Mouse (Mus musculus): ENCODE measurements around the gene Idi2.
"Not testable (repeated sequence)": the region's sequence is repeated elsewhere in the genome, so short reads cannot be mapped to it uniquely, and the experiment has no call there.

Idi2 gene

GRCm38 (mm10) chr13:8952563-8952962 lies at the start of gene Idi2:
TSS of gene Idi2 (plus strand) at chr13:8952863.
- not testable (repeated sequence) for DNase-seq

DNA sequence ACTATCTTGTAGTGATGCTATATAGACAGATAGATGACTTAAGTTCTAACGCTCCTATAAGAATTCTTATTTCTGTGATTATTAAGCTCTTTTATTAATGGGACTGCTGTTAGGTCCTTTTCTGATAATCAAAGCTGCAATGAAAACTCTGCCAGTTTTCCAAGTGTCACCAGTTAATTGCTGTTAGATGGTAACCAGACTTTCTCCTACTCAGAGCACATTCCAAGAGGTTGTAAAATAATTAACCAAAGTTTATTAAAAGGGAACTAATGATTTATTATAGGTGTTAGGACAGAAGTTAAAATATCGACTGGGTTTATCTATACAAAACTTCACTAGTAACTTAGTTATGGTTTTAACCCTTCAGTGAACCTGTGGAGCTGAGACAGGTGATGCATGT lies 46.7 kb upstream of the Idi2 start:
- not testable (repeated sequence) for DNase-seq

- DNase-seq: not testable (repeated sequence)
Measured at GRCm38 (mm10) chr13:8913890-8914289, 38.8 kb upstream of the Idi2 start.

DNA sequence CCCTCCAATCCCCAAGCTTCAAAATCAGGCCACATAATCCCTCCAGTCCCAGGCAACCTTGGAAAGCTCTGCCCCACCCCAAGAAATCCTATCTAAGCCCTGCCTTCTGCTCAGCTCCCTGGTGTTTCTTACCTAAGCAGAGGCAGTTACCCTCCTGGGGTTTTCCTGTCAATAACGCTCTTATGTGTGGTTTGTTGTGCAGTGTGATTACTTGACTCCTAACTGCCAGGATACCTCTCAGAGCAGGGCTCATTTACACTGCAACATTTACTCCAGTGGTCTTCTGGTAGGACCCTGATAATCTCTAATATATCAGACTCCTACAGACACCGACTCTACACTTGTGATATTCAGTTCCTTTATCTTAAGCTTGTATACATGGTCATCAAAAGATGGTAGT lies 19.2 kb upstream of the Idi2 start:
- DNase-seq: no peak

GRCm38 (mm10) chr13:8937611-8938140 lies 15.0 kb upstream of the Idi2 start:
- DNase-seq: not testable (repeated sequence)

- DNase-seq: not testable (repeated sequence)
Measured at GRCm38 (mm10) chr13:8941110-8941509, 11.6 kb upstream of the Idi2 start.

GRCm38 (mm10) chr13:8941701-8942100 lies 11.0 kb upstream of the Idi2 start:
- DNase-seq: not testable (repeated sequence)

DNA sequence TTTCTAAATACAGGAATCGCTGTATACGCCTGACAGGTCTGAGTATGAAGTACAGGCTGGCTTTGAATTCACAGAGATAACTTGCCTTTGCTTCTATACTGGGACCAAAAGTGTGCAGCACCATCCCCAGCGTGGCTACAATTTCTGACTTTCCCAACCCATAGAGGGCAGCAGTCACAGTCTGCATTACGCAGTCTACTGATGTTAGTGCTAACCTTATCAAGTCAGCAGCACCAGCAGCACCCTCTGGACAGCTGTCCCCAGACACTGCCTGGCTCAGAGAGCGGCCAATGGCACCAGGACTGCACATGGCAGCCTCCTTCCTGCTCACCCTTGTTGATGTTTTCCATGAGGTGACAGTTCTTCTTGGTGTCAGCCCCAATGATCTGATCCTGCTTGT lies 8.8 kb upstream of the Idi2 start:
- DNase-seq: not testable (repeated sequence)

GRCm38 (mm10) chr13:8948131-8948530 lies 4.5 kb upstream of the Idi2 start, which contains the start of gene Gm9745:
TSS of gene Gm9745 (minus strand) at chr13:8948231.
- not testable (repeated sequence) for DNase-seq

DNA sequence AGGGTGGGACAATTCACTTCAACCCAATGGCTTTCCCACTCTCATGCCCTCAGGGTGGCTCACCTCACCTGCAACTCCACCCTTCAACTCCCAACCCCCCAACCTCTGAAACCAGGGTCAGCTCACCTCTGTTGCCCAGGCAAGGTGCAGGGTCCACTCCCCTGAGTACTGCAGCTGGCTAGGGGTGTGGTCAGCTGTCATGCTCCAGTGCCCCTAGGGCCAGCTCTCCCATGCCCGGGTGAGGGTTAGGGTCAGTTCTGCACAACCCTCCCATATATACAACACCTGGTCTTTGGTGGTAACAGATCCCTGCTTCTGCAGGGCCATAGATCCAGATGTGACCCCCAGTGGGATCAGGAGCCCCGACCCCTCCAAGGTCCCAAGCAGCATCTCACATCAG lies 2.5 kb downstream of the Idi2 start:
- DNase-seq: not testable (repeated sequence)

- not testable (repeated sequence) for DNase-seq
Measured at GRCm38 (mm10) chr13:8956873-8957272, 4.2 kb downstream of the Idi2 start.

- DNase-seq: not testable (repeated sequence)
Measured at GRCm38 (mm10) chr13:8959058-8959457, 6.4 kb downstream of the Idi2 start.

DNA sequence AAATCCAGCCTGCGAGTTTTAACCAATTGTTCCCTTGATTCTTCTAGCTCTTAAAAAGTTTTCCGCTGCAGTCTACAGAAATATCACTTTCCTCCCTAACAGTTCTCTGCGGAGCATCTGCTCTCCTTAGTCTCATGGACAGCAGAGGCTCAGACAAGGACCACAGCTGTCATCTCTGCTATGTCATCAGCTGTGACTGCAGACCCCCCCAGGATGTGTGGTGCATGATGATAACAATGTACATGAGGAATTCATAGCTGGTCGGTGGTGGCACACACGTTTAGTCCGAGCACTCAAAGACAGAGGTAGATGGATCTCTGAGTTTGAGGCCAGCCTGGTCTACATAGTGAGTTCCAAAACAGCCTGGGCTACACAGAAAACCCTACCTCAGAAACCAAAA lies 6.9 kb downstream of the Idi2 start:
- not testable (repeated sequence) for DNase-seq

GRCm38 (mm10) chr13:8961128-8961888 lies 8.6 kb downstream of the Idi2 start:
- DNase-seq: not testable (repeated sequence)

- peak; percentile 14 for DNase-seq
Measured at GRCm38 (mm10) chr13:8962266-8962665, 9.6 kb downstream of the Idi2 start.

DNA sequence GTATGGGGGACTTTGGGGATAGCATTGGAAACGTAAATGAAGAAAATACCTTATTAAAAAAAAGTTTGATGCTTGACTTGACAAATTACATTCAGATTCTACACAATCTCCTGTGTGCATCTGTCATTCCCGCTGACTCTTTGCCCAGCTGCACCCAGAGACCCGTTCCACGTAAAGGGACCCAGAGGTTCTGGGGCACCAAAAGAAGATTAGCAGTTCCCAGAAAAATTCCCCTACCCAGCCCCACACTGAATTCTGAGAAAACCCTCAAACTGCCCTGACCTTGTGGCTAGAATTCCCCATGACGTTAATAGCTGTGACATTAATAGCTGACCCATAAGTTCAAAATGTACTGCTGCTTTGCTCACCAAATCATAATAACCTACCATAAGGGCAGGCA lies 12.6 kb downstream of the Idi2 start:
- DNase-seq: no peak

- DNase-seq: no peak
Measured at GRCm38 (mm10) chr13:8967742-8968141, 15.1 kb downstream of the Idi2 start.

- DNase-seq: no peak
Measured at GRCm38 (mm10) chr13:8972369-8972768, 19.7 kb downstream of the Idi2 start.

DNA sequence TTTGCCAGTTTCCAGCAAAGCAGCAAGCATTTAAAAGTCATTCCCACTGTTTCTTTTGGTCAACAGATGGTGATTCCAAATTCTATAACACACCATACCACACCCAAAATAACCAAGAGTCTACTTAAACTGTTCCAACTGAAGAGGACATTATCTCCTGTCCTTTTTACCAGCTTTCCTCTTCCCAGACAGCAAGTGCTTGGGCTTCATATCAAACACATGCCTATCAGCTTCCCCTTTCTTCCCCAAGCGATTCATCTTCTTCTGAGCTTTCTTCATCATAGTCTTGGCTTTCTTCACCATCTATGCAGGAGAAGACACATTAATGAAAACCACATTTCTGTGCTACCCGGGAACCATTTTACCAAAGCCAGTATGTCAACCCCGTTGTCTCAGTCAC lies 20.3 kb downstream of the Idi2 start:
- no peak for DNase-seq

- no peak for DNase-seq
Measured at GRCm38 (mm10) chr13:8992231-8992630, 39.6 kb downstream of the Idi2 start.

- peak; percentile 22 for DNase-seq
Measured at GRCm38 (mm10) chr13:8995159-8995989, 42.7 kb downstream of the Idi2 start.

- peak; percentile 98 for DNase-seq
Measured at GRCm38 (mm10) chr13:8995990-8996786, 43.5 kb downstream of the Idi2 start, which contains the start of gene Gtpbp4. TSS of gene Gtpbp4 (minus strand) at chr13:8996083.

GRCm38 (mm10) chr13:8997221-8997620 lies 44.6 kb downstream of the Idi2 start:
- not testable (repeated sequence) for DNase-seq

All from lung, postnatal 36 days (tissue).